Mouse (Mus musculus) right cerebral cortex, postnatal 36 days (tissue): ENCODE results near the gene Ang2.
"Not testable (repeated sequence)": the region's sequence is repeated elsewhere in the genome, so short reads cannot be mapped to it uniquely, and the experiment has no call there.

Experiments used
- DNase-seq, 2 experiments: peaks; one replicate each; pipeline ENCODE4 v3.0.0; 2022; ENCODE audit warnings: low spot score in 2 of 2, mixed read lengths in 1 of 2

The Ang2 gene

GRCm38 (mm10) chr14:51199098-51200023, at the start of gene Ang2:
TSS of gene Ang2 (minus strand) at chr14:51199148.
- DNase-seq, result no peak

- DNase-seq, result no peak
Measured at GRCm38 (mm10) chr14:51247736-51248135, 48.8 kb upstream of the Ang2 start.

- DNase-seq, result peak; percentile 9 to 21
Measured at GRCm38 (mm10) chr14:51240899-51241298, 42.0 kb upstream of the Ang2 start.

- not testable (repeated sequence) for DNase-seq
Measured at GRCm38 (mm10) chr14:51237488-51237887, 38.5 kb upstream of the Ang2 start.

- not testable (repeated sequence) for DNase-seq
Measured at GRCm38 (mm10) chr14:51229657-51230056, 30.7 kb upstream of the Ang2 start.

GRCm38 (mm10) chr14:51220075-51220474, 21.1 kb upstream of the Ang2 start:
- DNase-seq, result not testable (repeated sequence)

- no peak for DNase-seq
Measured at GRCm38 (mm10) chr14:51203115-51203514, 4.2 kb upstream of the Ang2 start, which contains the start of gene Ear14. TSS of gene Ear14 (plus strand) at chr14:51203391.

GRCm38 (mm10) chr14:51200466-51200865, 1.5 kb upstream of the Ang2 start:
- DNase-seq, result no peak

GRCm38 (mm10) chr14:51200054-51200453, 1.1 kb upstream of the Ang2 start:
- peak in 1 of 2 experiments; percentile 18 for DNase-seq

GRCm38 (mm10) chr14:51195681-51196080, 3.3 kb downstream of the Ang2 start:
- DNase-seq, result no peak

- DNase-seq, result not testable (repeated sequence)
Measured at GRCm38 (mm10) chr14:51181051-51181450, 17.9 kb downstream of the Ang2 start.

- no peak for DNase-seq
Measured at GRCm38 (mm10) chr14:51173843-51174242, 25.1 kb downstream of the Ang2 start.

- not testable (repeated sequence) for DNase-seq
Measured at GRCm38 (mm10) chr14:51172947-51173346, 26.0 kb downstream of the Ang2 start.

- DNase-seq, result not testable (repeated sequence)
Measured at GRCm38 (mm10) chr14:51172095-51172865, 26.7 kb downstream of the Ang2 start.

- DNase-seq, result no peak
Measured at GRCm38 (mm10) chr14:51166068-51166467, 32.9 kb downstream of the Ang2 start.

- DNase-seq, result no peak
Measured at GRCm38 (mm10) chr14:51165435-51165834, 33.5 kb downstream of the Ang2 start.

- not testable (repeated sequence) for DNase-seq
Measured at GRCm38 (mm10) chr14:51163323-51163722, 35.6 kb downstream of the Ang2 start.

GRCm38 (mm10) chr14:51161976-51162375, 37.0 kb downstream of the Ang2 start, which contains the start of gene Rnase2b:
TSS of gene Rnase2b (plus strand) at chr14:51162260.
- not testable (repeated sequence) for DNase-seq

GRCm38 (mm10) chr14:51157072-51157471, 41.9 kb downstream of the Ang2 start:
- no peak for DNase-seq

- no peak for DNase-seq
Measured at GRCm38 (mm10) chr14:51156736-51157068, 42.2 kb downstream of the Ang2 start.

- no peak for DNase-seq
Measured at GRCm38 (mm10) chr14:51156056-51156735, 42.8 kb downstream of the Ang2 start.
